Mouse (Mus musculus) left cerebral cortex, adult 2 months (tissue): ENCODE measurements around the gene Sprr3. TPM values are rescaled to one million over a fixed set of nuclear protein-coding genes. Genes with fewer than 3 reads are reported as not detected.
A peak's percentile ranks its signal among the peaks of the same experiment; 100 is the strongest.
"Not testable (repeated sequence)": the region's sequence is repeated elsewhere in the genome, so short reads cannot be mapped to it uniquely, and the experiment has no call there.

Experiments
- DNase-seq, 2 experiments: peaks; one replicate each; pipeline ENCODE4 v3.0.0; 2021 to 2022; ENCODE audit warnings: low spot score in 2 of 2, mixed read lengths in 1 of 2; ENCODE audit errors: extremely low spot score in 1 of 2
- H3K27ac ChIP-seq: fragments of 200-600 bp; 2 replicates; pipeline ENCODE4 v1.8.1; 2022
- H3K4me3 ChIP-seq: fragments of 200-600 bp; 2 replicates; pipeline ENCODE4 v1.8.1; 2022
- CTCF ChIP-seq: fragments of 200-600 bp; IDR thresholded peaks from 2 replicates; pipeline ENCODE4 v1.8.1; 2022; ENCODE audit warnings: antibody characterized with exemption, mild to moderate bottlenecking, moderate library complexity
- intact Hi-C: fragments of 180-260 bp; cut with DNase I; formaldehyde crosslinking; loops from one replicate; pipeline ENCODE4 v1.15.1; 2025
- long read RNA-seq, 2 experiments: library from polyadenylated mRNA; stranded (forward); transcript quantifications; one replicate each; pipeline ENCODE4 v2.0.0; 2021; ENCODE audit warnings: borderline mapping rate in 2 of 2
- total RNA-seq, 2 experiments: library from RNA; stranded (reverse); gene quantifications; 2 replicates each; pipeline ENCODE4 v1.2.3; 2021

Gene Sprr3
- not detected for total RNA-seq
- long read RNA-seq, experiment 1, result 0 reads
- long read RNA-seq, experiment 2, result 0 reads

DNA sequence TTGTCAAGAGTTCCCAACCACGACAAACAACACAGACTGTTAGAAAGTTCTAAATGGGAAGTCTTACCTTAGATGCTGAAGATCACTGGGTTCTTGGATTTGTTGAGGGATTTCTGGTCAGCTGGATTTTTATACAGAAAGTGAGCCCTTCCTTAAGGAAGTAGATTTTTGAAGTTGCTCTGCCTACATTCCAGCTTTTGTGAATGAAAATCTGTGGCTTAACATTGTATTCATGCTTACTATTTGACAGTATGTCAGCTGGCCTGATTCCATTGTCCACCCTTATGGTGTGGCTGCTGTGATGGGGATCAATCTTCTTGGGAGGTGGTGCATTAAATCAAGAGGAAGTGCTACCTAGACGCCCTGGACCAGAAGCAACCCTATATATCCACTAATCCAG is at the start of gene Sprr3:
TSS of gene Sprr3 (minus strand) at position 101 of the 400 bp plus-strand sequence.
- intact Hi-C loops, result no loop called here
- H3K4me3 ChIP-seq, result no peak within 1 kb of the TSS
- H3K27ac ChIP-seq, result no peak within 1 kb of the TSS
- no peak for TF ChIP-seq CTCF
- no peak for DNase-seq

DNA sequence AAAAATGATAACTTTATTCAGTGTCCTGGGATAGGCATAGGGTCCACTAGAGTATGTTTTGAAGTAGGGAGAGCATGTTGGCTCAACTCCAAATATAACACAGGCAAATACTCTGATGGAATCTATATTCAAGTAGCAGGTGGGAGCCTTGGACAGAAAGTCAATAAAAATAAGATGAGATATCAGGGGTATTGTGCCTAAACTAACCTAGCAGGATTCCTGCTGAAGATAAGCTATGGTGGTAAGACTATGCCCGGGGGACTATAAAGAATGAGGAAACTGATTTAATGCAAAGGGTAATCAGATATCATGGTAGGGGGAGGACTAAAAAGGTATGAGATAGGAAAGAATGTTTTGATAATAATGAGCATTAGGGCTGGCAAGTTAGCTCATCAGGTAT is 49.7 kb upstream of the Sprr3 start:
- no peak for DNase-seq
- no peak overlapping the region for H3K27ac ChIP-seq
- intact Hi-C loops, result no loop called here
- H3K4me3 ChIP-seq, result no peak overlapping the region
- no peak for TF ChIP-seq CTCF

DNA sequence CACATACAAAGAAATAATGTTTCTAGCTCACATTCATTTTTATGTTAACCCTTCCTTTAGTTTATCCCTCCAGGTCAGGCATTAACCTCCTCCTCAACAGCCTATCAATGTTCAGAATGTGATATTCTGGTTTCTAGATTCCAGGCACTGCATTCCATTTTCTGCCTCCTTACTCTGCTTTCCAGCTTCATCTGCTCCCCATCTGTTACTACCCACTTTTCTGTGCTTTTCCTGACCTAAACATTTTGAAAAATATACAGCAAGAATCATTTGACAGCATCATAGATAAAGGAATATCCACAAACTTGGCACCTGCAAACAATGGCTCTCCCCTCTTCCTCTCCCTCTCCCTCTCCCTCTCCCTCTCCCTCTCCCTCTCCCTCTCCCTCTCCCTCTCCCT is 45.0 kb upstream of the Sprr3 start:
- intact Hi-C loops, result no loop called here
- Histone ChIP-seq H3K27ac (no peak overlapping the region), H3K4me3 (no peak overlapping the region)
- no peak for DNase-seq
- TF ChIP-seq CTCF, result no peak

DNA sequence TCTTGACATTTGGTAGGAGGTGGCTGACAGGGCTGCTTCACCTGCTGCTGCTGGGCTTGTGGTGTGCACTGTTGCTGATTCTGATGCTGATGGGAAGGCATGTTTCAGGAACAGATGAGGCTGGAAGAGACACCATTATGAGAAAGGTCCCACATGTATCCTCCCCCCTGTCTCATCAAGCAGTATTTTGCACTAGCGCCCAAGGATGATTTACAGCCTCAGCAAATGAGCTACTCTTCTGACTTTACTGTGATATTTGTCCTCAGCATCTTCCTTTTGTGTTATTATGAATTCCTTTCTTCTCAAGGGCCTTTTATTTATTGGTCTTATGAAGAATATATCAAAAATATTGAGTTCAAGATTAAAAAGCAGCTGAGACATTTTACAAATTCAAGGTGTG is 41.9 kb upstream of the Sprr3 start, which contains the start of gene Sprr4:
TSS of gene Sprr4 (minus strand) at position 101 of the 400 bp plus-strand sequence.
- intact Hi-C loops, result no loop called here
- TF ChIP-seq CTCF, result no peak
- no peak for DNase-seq

DNA sequence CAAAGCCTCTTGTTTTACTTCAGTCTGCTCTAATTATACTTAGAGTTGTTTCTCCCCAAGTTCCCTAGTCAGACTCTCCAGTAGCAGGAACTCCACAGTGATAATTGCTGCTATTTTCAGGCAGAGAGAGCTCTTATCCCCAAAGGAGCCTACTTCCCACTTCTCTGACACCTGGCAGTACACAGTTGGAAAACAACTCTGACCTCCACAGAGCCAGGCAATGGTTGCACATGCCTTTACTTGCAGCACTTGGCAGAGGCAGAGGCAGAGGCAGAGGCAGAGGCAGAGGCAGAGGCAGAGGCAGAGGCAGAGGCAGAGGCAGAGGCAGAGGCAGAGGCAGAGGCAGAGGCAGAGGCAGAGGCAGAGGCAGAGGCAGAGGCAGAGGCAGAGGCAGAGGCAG is 31.7 kb upstream of the Sprr3 start:
- H3K4me3 ChIP-seq, result not testable (repeated sequence)

More for the DNA sequence above, 41.9 kb upstream of the Sprr3 start, which contains the start of gene Sprr4:
- no peak within 1 kb of the TSS for H3K27ac ChIP-seq
- H3K4me3 ChIP-seq, result no peak within 1 kb of the TSS

DNA sequence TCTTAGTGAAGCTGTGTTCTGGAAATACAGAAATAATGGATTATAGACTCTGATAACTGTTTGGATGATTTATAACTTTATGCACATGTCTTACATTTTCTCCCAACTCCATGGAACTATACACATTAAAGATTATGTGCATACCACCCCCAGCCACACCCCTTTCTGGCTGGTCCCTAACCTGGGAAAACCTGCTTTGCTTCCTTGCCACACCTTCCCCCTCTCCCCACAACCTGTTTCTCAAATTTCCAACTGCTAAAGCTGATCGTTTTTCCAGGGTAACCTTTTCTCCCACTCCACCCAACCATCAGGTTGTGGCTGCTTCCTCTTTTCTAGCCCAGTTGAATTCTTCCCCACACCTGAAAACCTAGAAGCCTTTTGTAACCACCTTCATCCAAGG is 27.8 kb upstream of the Sprr3 start:
- no peak for TF ChIP-seq CTCF
- intact Hi-C loops, result no loop called here
- no peak overlapping the region for H3K4me3 ChIP-seq
- DNase-seq, result no peak
- H3K27ac ChIP-seq, result no peak overlapping the region

More for the DNA sequence above, 31.7 kb upstream of the Sprr3 start:
- intact Hi-C loops, DNase-seq, H3K27ac ChIP-seq: not testable (repeated sequence)

DNA sequence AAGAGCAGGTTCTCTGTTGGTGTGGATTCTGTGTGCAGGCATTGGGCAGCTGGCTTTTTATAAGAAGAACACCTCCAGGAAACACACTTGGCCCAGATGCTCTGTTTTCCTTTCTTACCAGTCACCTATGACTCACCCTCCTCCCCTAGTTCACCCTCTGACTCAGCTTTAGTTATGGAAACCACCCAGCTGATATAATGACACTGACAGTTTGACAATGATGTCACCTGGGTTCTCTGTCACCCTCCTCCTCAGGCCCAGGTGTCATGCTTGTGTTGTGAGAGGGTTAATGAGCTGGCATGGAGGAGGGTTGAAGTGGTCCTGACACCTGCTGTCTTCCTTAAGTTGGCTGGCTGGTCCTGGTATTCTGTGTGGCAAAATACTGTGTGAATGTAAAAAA is 27.3 kb upstream of the Sprr3 start, which contains the start of gene Sprr1a:
TSS of gene Sprr1a (minus strand) at position 33 of the 400 bp plus-strand sequence.
- no peak for DNase-seq
- no peak for TF ChIP-seq CTCF
- H3K27ac ChIP-seq, result no peak within 1 kb of the TSS
- intact Hi-C loops, result no loop called here
- H3K4me3 ChIP-seq, result no peak within 1 kb of the TSS

DNA sequence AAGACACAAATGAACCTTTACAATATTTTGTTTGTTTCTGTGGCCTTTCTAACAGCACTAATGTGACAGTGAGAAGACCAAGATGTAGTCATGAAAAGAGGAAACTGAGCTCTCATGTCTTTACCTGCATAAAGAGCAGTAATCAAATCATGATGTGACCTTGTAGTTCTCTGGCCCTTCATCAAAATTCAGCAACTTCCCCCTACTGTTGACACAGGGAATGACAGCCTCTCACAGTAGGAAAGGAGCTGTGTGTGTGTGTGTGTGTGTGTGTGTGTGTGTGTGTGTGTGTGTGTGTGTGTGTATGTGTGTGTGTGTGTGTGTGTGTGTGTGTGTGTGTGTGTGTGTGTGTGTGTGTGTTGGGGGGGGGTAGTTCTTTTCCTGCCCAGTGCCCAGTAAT is 22.7 kb upstream of the Sprr3 start:
- TF ChIP-seq CTCF, result peak; percentile 6
- H3K4me3 ChIP-seq, intact Hi-C loops, H3K27ac ChIP-seq, DNase-seq: not testable (repeated sequence)

DNA sequence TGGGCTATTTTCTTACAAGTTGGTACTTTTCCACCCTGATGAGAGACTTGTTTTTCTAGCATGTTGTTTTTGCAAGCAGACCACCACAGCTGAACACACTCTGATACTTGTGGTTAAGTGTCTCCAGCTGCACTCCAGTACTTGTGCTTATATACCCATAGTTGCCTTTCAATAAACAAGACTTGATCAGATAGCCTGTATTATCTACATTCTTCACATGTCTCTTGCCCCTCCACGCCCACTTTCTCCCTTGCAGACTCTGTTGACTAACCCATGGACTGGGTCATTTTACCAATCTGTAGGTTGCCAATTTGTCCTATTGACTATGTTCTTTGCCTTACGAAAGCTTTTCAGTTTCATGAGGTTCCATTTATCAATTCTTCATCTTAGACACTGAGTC is 11.6 kb upstream of the Sprr3 start:
- intact Hi-C loops, result no loop called here
- H3K4me3 ChIP-seq, result no peak overlapping the region

DNA sequence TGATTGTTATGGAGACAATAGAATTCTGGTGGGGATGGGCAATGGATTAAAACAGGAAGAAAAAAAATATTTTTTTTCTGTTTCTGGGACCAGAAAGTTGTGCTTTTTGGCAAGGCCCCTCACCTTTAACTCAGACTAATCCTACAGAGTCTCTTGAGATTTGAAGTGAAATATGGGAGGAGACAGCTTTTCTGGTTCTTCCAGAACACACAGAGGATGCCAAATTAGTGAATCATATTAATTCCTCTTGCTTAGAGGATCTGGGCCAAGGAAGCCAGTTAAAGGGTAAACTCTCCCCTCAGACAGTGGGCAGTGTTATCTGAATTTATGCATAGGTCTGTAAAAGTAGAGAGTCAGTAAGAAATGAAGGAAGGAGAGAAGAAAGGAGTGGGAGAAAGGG is 8.9 kb upstream of the Sprr3 start:
- no peak overlapping the region for H3K4me3 ChIP-seq
- DNase-seq, result no peak
- intact Hi-C loops, result no loop called here
- TF ChIP-seq CTCF, result no peak
- no peak overlapping the region for H3K27ac ChIP-seq

More for the DNA sequence above, 11.6 kb upstream of the Sprr3 start:
- no peak for DNase-seq
- no peak overlapping the region for H3K27ac ChIP-seq
- no peak for TF ChIP-seq CTCF

DNA sequence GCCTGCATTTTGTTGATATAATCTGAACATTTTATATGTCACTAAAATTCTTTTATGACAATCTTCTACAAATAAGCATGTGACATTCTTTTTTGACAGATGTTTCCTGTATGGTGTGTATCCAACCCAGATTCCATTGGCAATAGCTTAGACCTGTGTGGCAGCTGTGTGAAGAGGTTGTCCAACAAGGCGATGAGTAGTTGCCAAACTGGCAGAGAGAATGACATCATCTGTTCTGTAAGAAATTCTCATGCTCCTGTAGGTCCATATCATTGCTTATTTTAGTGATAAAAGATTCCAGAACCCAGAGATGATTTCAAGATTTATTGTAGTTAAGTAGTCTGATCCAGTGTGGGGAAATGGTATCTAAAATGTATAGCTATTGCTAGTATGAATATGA is 8.1 kb upstream of the Sprr3 start:
- no peak for TF ChIP-seq CTCF
- no peak for DNase-seq
- intact Hi-C loops, result no loop called here
- no peak overlapping the region for H3K4me3 ChIP-seq
- H3K27ac ChIP-seq, result no peak overlapping the region

DNA sequence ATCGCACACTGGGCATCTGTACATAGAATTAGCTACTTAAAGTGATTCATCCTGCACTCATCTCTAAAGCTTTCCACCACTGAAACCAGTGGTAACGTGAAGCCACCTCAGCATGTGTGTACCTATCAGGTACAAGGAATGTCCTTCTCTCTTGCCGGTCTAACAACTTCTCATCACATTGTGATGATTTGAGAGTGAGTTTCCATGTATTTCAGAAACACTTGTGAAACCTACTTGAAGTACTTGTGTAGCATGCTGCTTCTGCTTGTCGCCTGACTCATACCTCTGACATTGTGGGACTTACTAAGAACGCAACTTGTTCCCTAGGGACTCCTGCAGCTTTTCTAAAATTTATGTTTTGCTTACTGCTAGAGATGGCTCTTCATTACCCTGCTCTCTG is 3.4 kb downstream of the Sprr3 start:
- no peak for DNase-seq
- no peak for TF ChIP-seq CTCF
- Histone ChIP-seq H3K4me3 (no peak overlapping the region), H3K27ac (no peak overlapping the region)
- intact Hi-C loops, result no loop called here

DNA sequence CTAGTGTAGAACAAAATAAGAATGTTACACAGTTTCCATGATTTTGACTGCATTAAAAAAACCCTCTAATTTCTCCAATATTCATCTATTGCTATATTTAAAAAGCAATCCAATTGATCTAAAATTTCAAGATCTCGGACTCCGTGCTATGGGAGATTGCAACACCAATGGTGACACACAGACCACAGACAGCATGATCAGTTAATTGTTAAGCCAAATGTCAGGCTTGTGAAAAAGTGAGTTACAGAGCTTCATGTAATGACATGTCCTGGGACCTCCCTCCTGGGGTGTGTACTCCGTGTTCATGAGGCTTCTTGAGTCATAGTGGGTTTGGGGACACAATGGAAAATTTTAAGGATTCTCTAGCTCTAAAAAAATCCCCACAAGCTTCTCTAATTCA is 18.3 kb downstream of the Sprr3 start:
- no peak for TF ChIP-seq CTCF
- Histone ChIP-seq H3K27ac (no peak overlapping the region), H3K4me3 (no peak overlapping the region)
- DNase-seq, result no peak
- intact Hi-C loops, result no loop called here
